Mouse (Mus musculus) ES-Bruce4 (cell line): ENCODE data around the gene BC049715.

Experiments
- CTCF ChIP-seq: IDR thresholded peaks from one replicate; pipeline ENCODE4 v1.8.1; 2011; ENCODE audit warnings: low read depth, low read length
- EP300 ChIP-seq: IDR thresholded peaks from 2 replicates; pipeline ENCODE4 v1.6.1; 2011; ENCODE audit warnings: low read depth, low read length; ENCODE audit not compliant: insufficient read depth
- POLR2A ChIP-seq: IDR thresholded peaks from one replicate; pipeline ENCODE4 v1.8.1; 2011; ENCODE audit warnings: low read length; ENCODE audit not compliant: insufficient read depth

DNA sequence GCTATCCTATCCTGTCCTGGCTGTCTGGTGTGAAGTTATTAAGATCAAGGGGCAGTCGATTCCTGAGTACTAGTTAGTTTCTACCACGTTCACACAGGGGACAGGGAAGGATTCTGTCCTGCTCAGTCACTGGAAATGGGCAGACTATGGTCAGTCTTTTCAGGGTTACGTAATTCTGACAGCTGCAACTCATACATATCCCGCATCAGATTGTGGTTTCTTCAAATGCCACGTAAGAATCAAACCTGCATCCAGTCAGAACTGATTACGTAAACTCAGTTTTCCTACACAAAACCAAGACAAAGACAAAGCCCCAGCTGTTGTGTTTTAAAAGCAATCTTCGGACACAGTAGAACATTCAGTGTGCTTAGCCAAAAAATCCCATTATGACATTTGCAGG, 12.0 kb upstream of the BC049715 start:
- TF ChIP-seq POLR2A (no peak), CTCF (no peak), EP300 (no peak)
